Mouse (Mus musculus) stomach, embryonic 14.5 days (tissue): ENCODE data around the gene Setd1b. TPM values are rescaled to one million over a fixed set of nuclear protein-coding genes. Genes with fewer than 3 reads are reported as not detected.

ENCODE experiments used
- ATAC-seq: fragments of 200-750 bp; cut with Nextera tagmentation; 2 replicates; pipeline ENCODE4 v1.8.0; 2017; ENCODE audit warnings: low read depth, moderate TSS enrichment; ENCODE audit not compliant: insufficient number of reproducible peaks, insufficient read depth, low FRiP score
- H3K27ac ChIP-seq: fragments of 300-500 bp; sonication (generic); 2 replicates; pipeline ENCODE4 v1.5.1; 2014; ENCODE audit warnings: mild to moderate bottlenecking, low read length, moderate library complexity, mixed read lengths
- H3K27me3 ChIP-seq: fragments of 300-500 bp; sonication (generic); 2 replicates; pipeline ENCODE4 v1.6.1; 2014; ENCODE audit warnings: low read length, control low read depth, mixed read lengths; ENCODE audit not compliant: control insufficient read depth, insufficient read depth
- H3K36me3 ChIP-seq: fragments of 300-500 bp; sonication (generic); 2 replicates; pipeline ENCODE4 v1.6.1; 2014; ENCODE audit warnings: mild to moderate bottlenecking, control low read depth, low read length, moderate library complexity, mixed read lengths; ENCODE audit not compliant: control insufficient read depth, insufficient read depth
- H3K4me1 ChIP-seq: fragments of 300-500 bp; sonication (generic); 2 replicates; pipeline ENCODE4 v1.6.1; 2014; ENCODE audit warnings: low read length, control low read depth, mixed read lengths; ENCODE audit not compliant: control insufficient read depth, insufficient read depth
- H3K4me2 ChIP-seq: fragments of 300-500 bp; sonication (generic); replicated peaks from 2 replicates; pipeline ENCODE4 v1.6.1; 2014; ENCODE audit warnings: low read depth, low read length, control low read depth
- H3K4me3 ChIP-seq: fragments of 300-500 bp; sonication (generic); 2 replicates; pipeline ENCODE4 v1.5.1; 2014; ENCODE audit warnings: low read depth, low read length, control low read depth
- H3K9ac ChIP-seq: fragments of 300-500 bp; sonication (generic); replicated peaks from 2 replicates; pipeline ENCODE4 v1.6.1; 2014; ENCODE audit warnings: low read depth, mild to moderate bottlenecking, control low read depth, low read length, moderate library complexity, mixed read lengths
- H3K9me3 ChIP-seq: fragments of 300-500 bp; sonication (generic); 2 replicates; pipeline ENCODE4 v1.6.1; 2016; ENCODE audit warnings: low read depth, low read length, control low read depth; ENCODE audit not compliant: control insufficient read depth
- WGBS: fragments of 180-500 bp; shearing (Covaris S2); extraction: QIAGEN DNeasy Blood & Tissue Kit; methylation state at CpG from one replicate; pipeline ENCODE4 v1.1.7; 2014; 5-methylcytosine and 5-hydroxymethylcytosine counted together
- polyA plus RNA-seq: library from polyadenylated mRNA; unstranded; fragments of >200 nt; fragmentation: Nextera tagmentation; extraction: Ambion mirVana; gene quantifications from 2 replicates; pipeline ENCODE4 v1.2.1, GENCODE M21; 2014

Gene Setd1b
- polyA plus RNA-seq, 1 experiment from 2014 or later: 12.9 TPM

DNA sequence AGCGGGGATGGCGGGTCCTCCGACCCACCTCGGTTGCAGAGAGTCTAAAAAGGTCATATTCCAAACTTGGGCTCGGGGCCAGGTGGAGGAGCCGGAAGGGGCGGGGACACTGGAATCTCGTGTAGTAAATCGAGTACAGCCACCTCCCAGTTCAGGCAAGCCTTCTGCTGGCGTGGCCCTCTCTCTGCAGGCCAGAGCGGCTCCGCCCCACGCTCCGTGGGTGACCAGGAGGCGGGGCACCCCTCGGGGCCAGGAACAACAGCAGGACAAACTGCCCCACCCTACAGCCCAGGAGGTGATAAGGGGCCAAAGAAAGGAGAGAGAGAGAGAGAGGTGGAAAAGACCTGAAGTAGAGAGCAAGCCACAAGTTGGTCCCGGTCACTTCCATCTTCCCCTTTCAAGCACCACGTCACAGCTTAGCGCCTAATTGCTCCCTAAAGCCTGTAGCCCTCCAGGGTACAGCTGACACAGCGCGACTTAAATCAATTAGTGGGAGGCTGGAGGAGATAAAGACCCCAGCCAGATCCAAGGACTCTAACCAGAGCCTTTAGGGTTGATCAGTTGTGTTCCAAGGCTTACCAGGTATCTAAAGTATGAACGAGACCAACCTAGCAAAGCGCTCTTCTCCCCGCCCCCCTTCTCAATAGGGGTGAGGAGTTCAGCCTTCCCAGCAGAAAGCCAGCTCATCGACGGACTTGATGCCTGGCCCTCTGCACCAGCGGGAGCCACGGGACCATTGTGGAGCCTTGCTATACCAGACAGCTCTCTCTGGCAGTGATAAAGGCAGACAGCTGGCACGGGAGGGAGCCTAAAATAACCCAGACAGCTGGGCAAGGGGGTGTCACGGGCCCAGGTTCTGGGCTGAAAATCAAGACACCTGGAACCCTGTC is 6.3 kb upstream of the Setd1b start:
- Histone ChIP-seq H3K4me2 (peak overlapping the region; percentile 100), H3K27ac (peak overlapping the region; percentile 100), H3K4me1 (peaks cover 60% of the 10 kb centered on the region), H3K9ac (peak overlapping the region; percentile 31), H3K4me3 (peak overlapping the region; percentile 84), H3K27me3 (no peaks in the 10 kb centered on the region), H3K36me3 (peaks cover 3% of the 10 kb centered on the region; the same call in 1 of the 2 replicates), H3K9me3 (no peaks in the 10 kb centered on the region)
- ATAC-seq: peak; percentile 61
- whole genome bisulfite sequencing: 3% methylated on average over 30 of the region's 30 CpGs

DNA sequence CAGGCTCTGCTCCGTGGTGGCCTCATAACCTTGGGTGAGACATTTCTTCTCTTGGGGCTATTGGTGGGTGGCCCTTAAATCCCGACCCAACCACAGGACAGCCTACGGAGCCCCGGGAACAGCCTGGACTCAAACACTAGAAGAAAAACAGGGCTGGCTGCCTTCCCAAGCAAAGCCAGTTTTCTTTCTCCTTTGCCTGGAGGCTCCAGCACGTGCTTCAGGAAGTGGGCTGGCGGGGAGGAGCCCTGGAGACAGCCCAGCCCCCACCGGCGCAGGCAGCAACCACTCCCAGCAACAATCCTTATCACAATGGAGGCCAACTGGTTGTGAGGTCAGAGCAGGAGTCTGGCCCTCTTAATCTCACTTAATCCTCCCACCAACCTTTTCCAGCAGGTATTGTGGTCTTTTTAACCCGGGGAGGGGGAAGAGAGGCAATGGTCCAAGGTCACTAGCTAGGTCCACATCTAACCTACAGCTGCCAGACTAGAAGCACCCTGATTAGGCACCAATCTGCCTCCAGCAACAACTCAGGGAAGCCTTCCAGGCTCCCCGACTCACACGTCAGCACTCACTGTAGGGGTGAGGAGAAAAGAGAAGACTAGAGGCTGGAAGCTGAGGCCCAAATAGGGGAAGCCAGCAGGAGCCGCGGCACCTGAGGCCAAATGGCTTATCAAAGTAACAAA is 5.5 kb upstream of the Setd1b start:
- 1% methylated on average over 13 of the region's 13 CpGs for WGBS
- Histone ChIP-seq H3K27me3 (no peaks in the 10 kb centered on the region), H3K9ac (peak overlapping the region; percentile 98), H3K4me1 (peaks cover 60% of the 10 kb centered on the region), H3K9me3 (no peaks in the 10 kb centered on the region), H3K27ac (peak overlapping the region; percentile 100), H3K36me3 (peaks cover 3% of the 10 kb centered on the region; the same call in 1 of the 2 replicates), H3K4me2 (peak overlapping the region; percentile 100), H3K4me3 (peak overlapping the region; percentile 84)
- peak; percentile 53 for ATAC-seq

DNA sequence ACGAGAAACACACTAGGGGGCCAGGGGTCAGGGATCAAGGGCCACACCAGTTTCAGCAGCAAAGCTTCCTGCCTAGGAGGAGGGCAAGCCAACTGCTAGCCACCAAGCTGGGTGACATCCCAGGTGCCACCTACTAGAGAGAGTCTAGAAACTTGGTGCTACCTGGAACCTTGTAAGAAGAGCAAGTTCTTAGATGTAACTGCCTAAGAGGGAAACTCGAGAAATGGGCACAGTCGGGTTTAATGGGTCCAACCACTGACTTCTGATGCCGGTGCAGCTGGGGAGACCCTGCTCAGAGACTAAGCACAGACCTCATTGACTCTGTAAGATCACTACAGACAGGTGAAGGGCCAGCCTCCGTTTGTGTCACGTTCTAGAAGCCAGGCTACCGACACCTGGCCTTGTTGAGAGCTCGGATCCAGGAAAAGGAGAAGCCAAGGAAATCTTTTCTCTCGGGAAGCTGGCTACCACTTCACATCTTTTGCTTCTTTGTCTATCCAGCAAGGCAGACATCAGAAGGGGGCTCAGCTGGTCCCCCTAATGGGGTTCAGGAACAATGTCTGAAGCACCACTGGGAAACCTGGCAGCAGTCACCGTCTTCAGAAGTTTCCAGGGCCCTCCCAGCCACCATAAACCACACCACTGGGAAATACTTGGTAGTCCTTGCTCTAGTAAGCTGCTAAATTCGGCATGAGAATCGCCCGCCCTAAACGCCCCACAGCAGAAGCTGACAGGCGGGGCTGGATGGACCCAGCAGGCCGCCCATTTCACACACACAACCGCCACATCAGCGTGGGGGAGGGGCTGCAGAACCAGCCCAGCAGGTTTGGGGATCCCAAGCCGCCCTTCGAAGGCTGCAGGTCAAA is 4.7 kb upstream of the Setd1b start:
- H3K27me3 ChIP-seq: no peaks in the 10 kb centered on the region
- peak overlapping the region; percentile 100 for H3K4me2 ChIP-seq
- ATAC-seq: no peak
- peak overlapping the region; percentile 100 for H3K27ac ChIP-seq
- H3K36me3 ChIP-seq: peaks cover 3% of the 10 kb centered on the region; the same call in 1 of the 2 replicates
- H3K4me3 ChIP-seq: peak overlapping the region; percentile 84
- H3K9me3 ChIP-seq: no peaks in the 10 kb centered on the region
- peak overlapping the region; percentile 98 for H3K9ac ChIP-seq
- peaks cover 55% of the 10 kb centered on the region for H3K4me1 ChIP-seq
- 4% methylated on average over 20 of the region's 20 CpGs for WGBS

DNA sequence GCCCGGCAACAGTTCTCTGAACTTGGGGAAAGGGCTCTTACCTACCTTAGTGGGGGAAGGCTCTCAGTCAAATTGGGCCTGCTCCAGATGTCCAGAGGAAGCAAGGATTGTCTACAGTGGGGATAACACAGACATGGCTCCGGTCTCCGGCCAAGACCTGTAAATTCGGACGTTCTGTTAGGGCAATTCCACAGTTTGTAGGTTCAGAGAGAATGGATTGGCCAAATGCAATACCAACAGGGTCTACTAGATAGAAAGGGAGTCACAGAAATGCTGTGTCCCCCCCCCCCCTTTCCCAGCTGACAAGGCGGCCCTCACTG is 4.1 kb upstream of the Setd1b start:
- H3K27me3 ChIP-seq: no peaks in the 10 kb centered on the region
- H3K4me1 ChIP-seq: peaks cover 51% of the 10 kb centered on the region
- peak overlapping the region; percentile 84 for H3K4me3 ChIP-seq
- peak overlapping the region; percentile 100 for H3K27ac ChIP-seq
- ATAC-seq: no peak
- no peaks in the 10 kb centered on the region for H3K9me3 ChIP-seq
- WGBS: 1% methylated on average over 5 of the region's 6 CpGs
- H3K9ac ChIP-seq: peak overlapping the region; percentile 98
- peak overlapping the region; percentile 100 for H3K4me2 ChIP-seq
- peaks cover 3% of the 10 kb centered on the region; the same call in 1 of the 2 replicates for H3K36me3 ChIP-seq

DNA sequence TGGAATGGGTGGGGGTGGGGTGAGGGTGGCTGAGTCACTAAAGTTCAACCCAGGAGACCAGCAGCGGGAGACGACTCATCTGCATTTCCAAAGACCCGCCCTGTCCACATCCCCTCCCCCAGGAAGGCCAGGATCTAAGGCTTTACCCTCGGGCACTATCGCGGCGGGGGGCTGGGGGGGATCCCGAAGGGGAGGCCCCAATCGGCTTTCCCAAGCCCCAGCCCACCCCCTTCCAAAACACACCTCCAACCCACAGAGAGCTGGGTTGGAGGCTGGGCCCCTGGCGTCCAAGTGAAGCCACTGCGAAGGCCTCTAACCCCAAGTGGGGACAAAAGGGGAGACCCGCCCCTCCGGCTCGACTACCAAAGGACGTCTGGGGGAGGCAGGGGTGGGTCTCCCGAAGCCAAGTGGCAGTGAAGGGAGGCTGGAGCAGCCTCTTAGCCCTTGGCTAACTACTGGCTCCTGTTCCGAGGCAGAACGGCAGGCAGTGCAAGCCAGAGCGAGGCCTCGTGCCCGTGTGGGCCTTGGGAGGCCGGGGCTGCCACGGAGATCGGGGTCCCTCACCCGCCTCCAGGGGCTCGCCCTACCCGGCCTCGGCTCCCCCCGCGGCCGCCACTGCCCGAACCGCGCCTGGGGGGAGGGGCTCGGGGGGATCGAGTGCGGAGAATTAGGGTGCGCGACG is 3.6 kb upstream of the Setd1b start:
- peaks cover 47% of the 10 kb centered on the region for H3K4me1 ChIP-seq
- ATAC-seq: peak; percentile 28
- no peaks in the 10 kb centered on the region for H3K9me3 ChIP-seq
- H3K36me3 ChIP-seq: peaks cover 3% of the 10 kb centered on the region; the same call in 1 of the 2 replicates
- peak overlapping the region; percentile 100 for H3K27ac ChIP-seq
- H3K4me3 ChIP-seq: peak overlapping the region; percentile 84
- H3K4me2 ChIP-seq: peak overlapping the region; percentile 100
- peak overlapping the region; percentile 98 for H3K9ac ChIP-seq
- 0% methylated on average over 39 of the region's 40 CpGs for WGBS
- H3K27me3 ChIP-seq: no peaks in the 10 kb centered on the region

DNA sequence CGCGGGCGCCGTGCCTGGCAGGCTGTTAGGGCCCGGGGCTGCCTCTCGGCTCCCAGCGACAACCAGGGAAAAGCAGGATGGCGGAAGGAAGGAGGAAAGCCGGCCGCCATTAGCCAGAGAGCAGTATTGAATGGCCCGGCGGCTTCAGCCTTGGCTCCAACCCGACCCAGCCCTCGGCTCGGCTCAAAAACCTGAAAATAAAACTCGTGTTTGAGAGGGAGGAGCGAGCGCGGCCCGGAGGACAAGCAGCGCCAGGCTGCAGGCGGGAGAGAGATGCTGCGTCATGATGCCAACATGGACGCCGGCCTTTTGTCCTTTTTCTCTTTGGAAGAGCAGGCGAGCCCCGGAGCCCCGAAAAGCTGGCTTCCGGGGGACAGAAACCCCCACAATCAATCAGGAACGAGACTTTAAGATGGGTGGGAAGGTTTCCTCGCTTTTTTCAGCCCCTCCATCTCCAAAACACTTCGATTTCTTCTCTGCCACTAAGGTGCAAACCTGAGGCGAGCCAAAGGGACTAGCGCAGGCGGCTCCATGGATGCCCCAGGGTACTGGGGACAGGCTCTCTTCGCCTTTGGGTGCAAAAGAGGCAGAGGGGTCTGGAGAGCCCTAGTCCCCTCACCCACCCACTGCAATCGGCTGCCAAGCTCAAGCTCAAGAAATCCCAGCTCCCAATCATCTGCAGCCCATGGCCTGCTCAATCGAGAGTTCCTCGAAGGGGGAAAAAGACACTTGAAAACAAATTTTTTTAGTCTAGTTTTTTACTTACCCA is 2.9 kb upstream of the Setd1b start:
- peaks cover 3% of the 10 kb centered on the region; the same call in 1 of the 2 replicates for H3K36me3 ChIP-seq
- peak overlapping the region; percentile 84 for H3K4me3 ChIP-seq
- ATAC-seq: no peak
- no peaks in the 10 kb centered on the region for H3K9me3 ChIP-seq
- peak overlapping the region; percentile 100 for H3K27ac ChIP-seq
- under 1% methylated on average over 39 of the region's 39 CpGs for WGBS
- peak overlapping the region; percentile 100 for H3K4me2 ChIP-seq
- peak overlapping the region; percentile 98 for H3K9ac ChIP-seq
- H3K27me3 ChIP-seq: no peaks in the 10 kb centered on the region
- peaks cover 44% of the 10 kb centered on the region for H3K4me1 ChIP-seq

DNA sequence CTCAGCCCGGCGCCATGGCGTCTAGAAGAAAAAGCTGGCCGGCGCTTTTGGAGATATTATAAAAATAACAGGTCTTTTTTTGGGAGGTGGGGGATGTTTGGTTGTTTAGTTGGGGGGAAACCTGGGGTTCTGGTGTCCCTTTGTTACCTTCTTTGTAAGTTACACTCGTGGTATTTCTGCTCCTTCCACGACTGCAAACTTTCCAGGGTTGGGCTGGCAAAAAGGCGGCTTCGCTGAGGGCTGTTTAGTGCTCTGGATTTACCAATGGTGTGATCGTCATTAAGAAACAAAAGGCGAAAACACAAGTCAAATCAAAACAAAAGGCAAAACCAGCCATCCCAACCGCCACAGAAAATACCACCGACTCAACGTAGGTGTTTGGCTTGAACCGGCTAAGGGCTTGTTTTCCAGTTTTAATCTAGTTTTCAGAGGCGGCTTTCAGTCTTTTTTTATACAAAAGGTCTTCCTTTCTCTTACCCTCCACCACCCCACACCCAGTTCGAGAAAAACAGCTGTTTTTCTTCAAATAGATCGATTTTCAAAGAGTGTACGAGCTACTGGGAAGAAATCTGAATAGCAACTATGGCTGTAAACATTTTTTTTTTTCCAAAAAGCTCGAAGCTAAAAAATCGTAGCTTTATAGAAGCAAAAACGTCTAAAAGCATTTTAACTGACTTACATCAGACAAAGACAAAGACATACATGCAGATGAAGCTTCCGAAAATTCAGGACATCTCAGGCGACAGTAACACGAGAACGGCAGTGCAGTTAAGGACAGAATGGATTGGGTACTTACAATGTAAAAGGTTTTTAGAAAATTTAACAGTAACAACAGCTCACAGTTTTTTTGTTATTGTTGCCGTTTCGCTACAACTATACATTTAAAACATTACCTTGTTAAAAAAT is 2.0 kb upstream of the Setd1b start:
- Histone ChIP-seq H3K4me1 (peaks cover 44% of the 10 kb centered on the region), H3K36me3 (peaks cover 3% of the 10 kb centered on the region; the same call in 1 of the 2 replicates), H3K4me2 (peak overlapping the region; percentile 100), H3K27me3 (no peaks in the 10 kb centered on the region), H3K27ac (peak overlapping the region; percentile 100), H3K9me3 (no peaks in the 10 kb centered on the region), H3K9ac (peak overlapping the region; percentile 98), H3K4me3 (peak overlapping the region; percentile 84)
- WGBS: under 1% methylated on average over 28 of the region's 28 CpGs
- ATAC-seq: no peak
